Mouse (Mus musculus) CD4-positive helper T cell, adult 2 months (primary cell): ENCODE measurements around the gene Wnt11.

ENCODE experiments used
- DNase-seq: peaks from one replicate; pipeline ENCODE4 v3.0.0-alpha.2; 2012; ENCODE audit warnings: low read depth, missing footprints, low spot score

Wnt11 gene

GRCm38 (mm10) chr7:98903884-98904283 lies 69.0 kb downstream of the Wnt11 start:
- DNase-seq = no peak
